Mouse (Mus musculus) intestine, embryonic 14.5 days (tissue): Measurements from ENCODE around the gene Ddias. TPM values are rescaled to one million over a fixed set of nuclear protein-coding genes. Genes with fewer than 3 reads are reported as not detected.
A peak's percentile ranks its signal among the peaks of the same experiment; 100 is the strongest.

Experiments used
- ATAC-seq: fragments of 200-750 bp; cut with Nextera tagmentation; replicated peaks from 2 replicates; pipeline ENCODE4 v1.8.0; 2017; ENCODE audit warnings: low read depth, moderate number of reproducible peaks, moderate TSS enrichment, moderate library complexity; ENCODE audit not compliant: low FRiP score, low TSS enrichment
- DNase-seq: peaks from one replicate; pipeline ENCODE4 v3.0.0-alpha.2; 2018; ENCODE audit warnings: low spot score
- H3K27ac ChIP-seq: fragments of 300-500 bp; sonication (generic); 2 replicates; pipeline ENCODE4 v1.5.1; 2014; ENCODE audit warnings: low read depth, mild to moderate bottlenecking, control low read depth
- H3K27me3 ChIP-seq: fragments of 300-500 bp; sonication (generic); replicated peaks from 2 replicates; pipeline ENCODE4 v1.6.1; 2014; ENCODE audit warnings: low read length, control low read depth; ENCODE audit not compliant: control insufficient read depth, insufficient read depth
- H3K36me3 ChIP-seq: fragments of 300-500 bp; sonication (generic); 2 replicates; pipeline ENCODE4 v1.6.1; 2014; ENCODE audit warnings: low read length, control low read depth; ENCODE audit not compliant: control insufficient read depth, insufficient read depth
- H3K4me1 ChIP-seq: fragments of 300-500 bp; sonication (generic); replicated peaks from 2 replicates; pipeline ENCODE4 v1.6.1; 2014; ENCODE audit warnings: low read length, control low read depth, mixed read lengths; ENCODE audit not compliant: control insufficient read depth, insufficient read depth
- H3K4me2 ChIP-seq: fragments of 300-500 bp; sonication (generic); 2 replicates; pipeline ENCODE4 v1.6.1; 2014; ENCODE audit warnings: low read length
- H3K4me3 ChIP-seq: fragments of 300-500 bp; sonication (generic); 2 replicates; pipeline ENCODE4 v1.5.1; 2014; ENCODE audit warnings: low read depth, low read length, control low read depth, mixed read lengths
- H3K9ac ChIP-seq: fragments of 300-500 bp; sonication (generic); 2 replicates; pipeline ENCODE4 v1.6.1; 2014; ENCODE audit warnings: mild to moderate bottlenecking, low read length
- H3K9me3 ChIP-seq: fragments of 300-500 bp; sonication (generic); 2 replicates; pipeline ENCODE4 v1.6.1; 2016; ENCODE audit warnings: low read length, control low read depth; ENCODE audit not compliant: control insufficient read depth
- WGBS: fragments of 180-500 bp; shearing (Covaris S2); extraction: QIAGEN DNeasy Blood & Tissue Kit; methylation state at CpG from one replicate; pipeline ENCODE4 v1.1.7; 2014; 5-methylcytosine and 5-hydroxymethylcytosine counted together
- polyA plus RNA-seq: library from polyadenylated mRNA; unstranded; fragments of >200 nt; fragmentation: Nextera tagmentation; extraction: Ambion mirVana; gene quantifications from 2 replicates; pipeline ENCODE4 v1.2.1, GENCODE M21; 2014

The Ddias gene
- polyA plus RNA-seq, 1 experiment from 2014 or later = 12.7 TPM

DNA sequence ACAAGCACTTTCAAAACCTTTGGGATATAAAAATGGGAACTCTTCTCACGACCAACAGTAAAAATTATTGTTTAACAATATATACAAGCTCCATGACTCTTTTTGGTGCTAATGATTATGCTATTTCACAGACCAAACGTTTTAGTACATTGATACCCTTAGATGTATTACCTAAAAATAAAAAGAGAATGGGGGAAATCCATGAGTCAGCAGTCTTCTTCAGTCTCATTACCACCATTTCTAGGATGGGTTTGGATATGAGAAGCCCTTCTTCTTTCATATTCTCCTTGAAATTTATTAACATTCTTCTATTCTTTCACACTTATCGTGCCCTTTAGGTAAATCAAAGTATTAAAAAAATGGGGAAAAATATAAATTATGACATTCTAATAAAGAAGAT is 37.6 kb downstream of the Ddias start:
- WGBS = 79% methylated on average over 3 of the region's 3 CpGs
- no peak for ATAC-seq
- peaks cover 15% of the 10 kb centered on the region for H3K36me3 ChIP-seq
- no peak overlapping the region for H3K9ac ChIP-seq
- no peak overlapping the region for H3K4me2 ChIP-seq
- H3K4me1 ChIP-seq = no peaks in the 10 kb centered on the region
- no peak overlapping the region for H3K4me3 ChIP-seq
- H3K9me3 ChIP-seq = no peaks in the 10 kb centered on the region
- no peak overlapping the region for H3K27ac ChIP-seq
- DNase-seq = no peak
- no peaks in the 10 kb centered on the region for H3K27me3 ChIP-seq

DNA sequence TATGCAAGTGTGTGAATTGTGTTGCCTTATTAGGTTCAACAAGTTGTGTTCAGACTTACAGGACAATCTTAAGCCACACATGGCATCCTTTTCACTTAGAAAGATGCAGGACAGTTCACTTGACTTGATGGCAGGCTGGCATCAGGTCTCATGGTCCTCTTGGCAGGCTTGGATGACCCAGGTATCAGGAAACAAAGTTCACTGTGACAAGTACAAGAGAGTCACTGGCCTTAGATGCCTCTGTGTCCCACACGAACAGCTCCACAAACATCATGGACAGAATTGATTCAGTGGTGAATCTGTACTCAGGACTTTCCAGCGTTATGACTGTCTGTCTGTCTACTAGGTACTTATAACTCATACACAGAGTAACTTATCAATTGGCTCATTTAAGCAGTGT is 39.7 kb downstream of the Ddias start:
- Histone ChIP-seq H3K4me2 (no peak overlapping the region), H3K4me3 (no peak overlapping the region), H3K9ac (no peak overlapping the region), H3K36me3 (peaks cover 15% of the 10 kb centered on the region), H3K27ac (no peak overlapping the region), H3K9me3 (no peaks in the 10 kb centered on the region), H3K27me3 (no peaks in the 10 kb centered on the region), H3K4me1 (no peaks in the 10 kb centered on the region)
- ATAC-seq (no peak), DNase-seq (no peak)
- 87% methylated on average over 2 of the region's 2 CpGs for WGBS

DNA sequence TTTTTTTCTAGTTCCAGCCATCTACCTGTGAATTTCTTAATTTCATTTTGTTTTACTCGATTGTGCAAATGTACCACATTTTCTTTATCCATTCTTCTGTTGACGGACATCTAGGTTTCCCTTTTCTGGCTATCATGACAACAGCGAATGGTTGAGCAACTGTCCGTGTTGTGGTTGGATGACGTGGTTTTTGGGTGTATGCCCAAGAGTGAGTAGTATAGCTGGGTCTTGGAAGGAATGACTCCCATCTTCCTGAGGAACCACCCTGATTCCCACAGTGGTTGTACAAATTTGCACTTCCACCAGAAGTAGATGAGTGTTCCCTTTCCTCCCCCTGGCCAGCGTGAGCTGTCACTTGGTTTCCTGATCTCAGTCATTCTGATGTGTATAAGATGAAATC is 41.7 kb downstream of the Ddias start:
- Histone ChIP-seq H3K9ac (no peak overlapping the region), H3K27me3 (no peaks in the 10 kb centered on the region), H3K36me3 (peaks cover 13% of the 10 kb centered on the region), H3K27ac (no peak overlapping the region), H3K4me1 (no peaks in the 10 kb centered on the region), H3K4me2 (no peak overlapping the region), H3K9me3 (no peaks in the 10 kb centered on the region), H3K4me3 (no peak overlapping the region)
- WGBS = 93% methylated on average over 6 of the region's 6 CpGs
- ATAC-seq (no peak), DNase-seq (no peak)

DNA sequence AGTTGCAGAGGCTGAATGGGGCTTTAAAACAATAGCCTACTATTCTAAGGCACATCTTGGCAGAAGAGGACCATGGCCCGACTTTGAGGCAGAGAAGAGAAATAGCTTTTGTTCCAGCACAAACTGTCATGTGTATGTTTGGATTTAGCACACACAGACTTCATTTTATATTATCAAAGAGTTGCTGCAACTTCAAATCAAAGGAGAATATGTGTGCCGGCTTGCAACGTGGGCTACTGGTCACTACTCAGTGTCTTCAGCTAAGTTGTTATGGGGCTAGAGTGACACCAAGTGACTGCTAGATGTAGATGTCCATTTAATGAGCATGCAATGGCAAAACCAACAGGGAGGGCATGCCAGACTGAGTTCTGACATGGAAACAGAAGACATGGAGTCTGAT is 46.1 kb downstream of the Ddias start:
- DNase-seq = no peak
- Histone ChIP-seq H3K9me3 (no peaks in the 10 kb centered on the region), H3K9ac (no peak overlapping the region), H3K36me3 (peaks cover 5% of the 10 kb centered on the region; the same call in 1 of the 2 replicates), H3K4me3 (no peak overlapping the region), H3K4me1 (no peaks in the 10 kb centered on the region; the same call in 1 of the 2 replicates), H3K27me3 (no peaks in the 10 kb centered on the region), H3K27ac (no peak overlapping the region), H3K4me2 (no peak overlapping the region)
- no peak for ATAC-seq
- WGBS = 55% methylated on average over 3 of the region's 3 CpGs

DNA sequence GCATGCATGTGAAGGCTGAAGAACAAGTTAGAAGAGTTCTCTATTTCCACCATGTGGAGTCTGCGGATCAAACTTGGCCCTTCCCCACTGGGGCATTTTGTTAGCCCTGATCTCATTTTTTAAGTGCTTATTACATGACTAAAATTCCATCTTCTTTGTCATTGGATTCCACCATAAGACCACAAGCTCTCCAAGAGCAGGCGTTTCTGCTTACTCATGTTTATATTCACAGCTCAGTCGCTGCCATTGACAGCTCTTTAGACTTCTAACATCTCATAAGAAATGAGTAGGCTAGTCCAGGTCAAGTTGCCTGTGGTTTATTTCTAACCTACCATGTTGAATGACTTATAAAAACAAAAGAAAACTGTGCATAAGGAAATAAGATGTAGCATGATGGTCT is 47.8 kb downstream of the Ddias start:
- Histone ChIP-seq H3K4me2 (no peak overlapping the region), H3K4me1 (peaks cover 16% of the 10 kb centered on the region), H3K9me3 (no peaks in the 10 kb centered on the region), H3K27ac (no peak overlapping the region), H3K9ac (no peak overlapping the region), H3K4me3 (no peak overlapping the region), H3K36me3 (no peaks in the 10 kb centered on the region), H3K27me3 (no peaks in the 10 kb centered on the region)
- ATAC-seq (no peak), DNase-seq (no peak)
- 77% methylated on average over 3 of the region's 3 CpGs for WGBS

DNA sequence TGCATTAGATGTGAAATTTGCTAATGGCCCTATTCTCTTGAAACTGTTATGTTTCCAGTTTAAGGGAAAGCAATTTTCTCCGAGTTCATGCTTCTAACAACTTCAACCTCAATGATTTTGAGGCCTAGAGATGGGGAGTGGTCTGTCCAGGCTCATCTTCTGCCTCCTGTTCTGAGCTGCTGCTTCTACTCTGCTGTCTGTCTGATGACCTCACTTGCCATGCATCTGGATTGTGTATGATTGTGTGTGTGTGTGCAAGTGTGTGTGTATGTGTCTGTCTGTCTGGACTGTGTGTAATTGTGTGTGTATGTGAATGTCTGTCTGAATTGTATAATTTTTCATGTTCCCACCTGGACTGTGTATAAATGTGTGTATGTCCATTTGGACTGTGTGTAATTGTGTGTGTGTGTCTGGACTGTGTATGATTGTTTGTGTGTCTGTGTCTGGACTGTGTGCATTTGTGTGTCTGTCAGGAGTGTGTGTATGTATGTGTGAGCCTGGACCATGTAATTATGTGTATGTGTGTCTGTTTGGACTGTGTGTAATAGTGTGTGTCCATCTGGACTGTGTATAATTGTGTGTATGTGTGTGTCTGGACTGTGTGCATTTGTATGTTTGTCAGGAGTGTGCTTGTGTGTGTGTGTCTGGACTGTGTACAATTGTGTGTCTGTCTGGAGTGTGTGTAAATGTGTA is 51.5 kb downstream of the Ddias start:
- Histone ChIP-seq H3K9ac (no peak overlapping the region), H3K36me3 (no peaks in the 10 kb centered on the region), H3K27me3 (no peaks in the 10 kb centered on the region), H3K27ac (peak overlapping the region; percentile 76), H3K9me3 (no peaks in the 10 kb centered on the region), H3K4me3 (no peak overlapping the region), H3K4me2 (peak overlapping the region; percentile 9), H3K4me1 (peaks cover 19% of the 10 kb centered on the region)
- DNase-seq (no peak), ATAC-seq (peak; percentile 65; the same call in 1 of the 2 replicates)
- WGBS = 21% methylated on average over 1 of the region's 1 CpGs

DNA sequence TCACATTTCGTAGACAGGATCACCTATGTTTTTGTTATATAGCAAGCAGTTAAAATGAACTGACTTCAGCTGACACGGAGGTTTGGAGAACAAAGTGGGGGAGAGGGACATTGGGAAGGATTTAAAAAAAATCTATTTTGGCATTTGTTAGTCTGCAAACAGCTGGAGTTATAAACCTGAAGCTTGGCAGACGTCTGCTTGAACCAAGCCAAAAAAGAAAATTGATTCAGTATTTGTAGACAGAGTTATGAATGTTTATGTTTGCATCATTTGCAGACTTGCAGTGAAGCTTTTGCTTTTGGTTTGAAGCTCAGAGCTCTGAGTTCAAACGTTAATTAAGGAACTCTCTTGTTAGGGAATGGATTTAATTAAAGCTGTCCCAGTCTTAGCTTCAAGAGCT is 52.2 kb downstream of the Ddias start:
- Histone ChIP-seq H3K4me1 (peaks cover 19% of the 10 kb centered on the region), H3K9me3 (no peaks in the 10 kb centered on the region), H3K4me3 (no peak overlapping the region), H3K27me3 (no peaks in the 10 kb centered on the region), H3K36me3 (no peaks in the 10 kb centered on the region), H3K27ac (peak overlapping the region; percentile 76), H3K4me2 (peak overlapping the region; percentile 9), H3K9ac (no peak overlapping the region)
- no peak for ATAC-seq
- WGBS = 27% methylated on average over 4 of the region's 4 CpGs
- no peak for DNase-seq

DNA sequence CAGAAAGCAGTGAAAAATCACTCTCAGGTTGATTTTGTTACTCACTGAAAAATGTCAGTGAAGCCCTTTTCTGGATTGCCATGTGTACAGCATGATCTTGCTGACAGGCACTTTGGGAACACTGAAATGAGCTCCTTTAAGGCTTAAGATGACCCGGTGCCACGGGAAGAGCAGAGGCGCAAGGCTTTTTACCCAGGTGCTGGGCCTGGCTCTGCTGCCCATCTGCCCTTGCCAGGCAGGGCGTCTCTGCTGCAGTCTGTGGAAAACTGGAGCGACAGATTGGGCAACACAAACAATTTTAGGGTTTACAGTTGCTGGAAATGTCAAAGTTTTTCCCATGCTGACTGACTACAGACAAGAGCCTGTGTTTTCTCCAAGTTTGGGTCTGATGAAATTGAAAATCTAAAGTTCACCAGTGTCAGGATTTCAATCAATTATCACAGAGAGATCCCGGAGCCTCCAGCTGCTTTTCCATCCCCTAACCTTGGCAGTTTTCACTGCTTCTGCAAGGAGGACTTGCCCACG is 53.0 kb downstream of the Ddias start:
- Histone ChIP-seq H3K27me3 (no peaks in the 10 kb centered on the region), H3K4me1 (peaks cover 19% of the 10 kb centered on the region), H3K9me3 (no peaks in the 10 kb centered on the region), H3K9ac (no peak overlapping the region), H3K36me3 (no peaks in the 10 kb centered on the region), H3K27ac (peak overlapping the region; percentile 76), H3K4me3 (no peak overlapping the region), H3K4me2 (no peak overlapping the region)
- WGBS = 62% methylated on average over 7 of the region's 7 CpGs
- ATAC-seq = no peak
- no peak for DNase-seq

DNA sequence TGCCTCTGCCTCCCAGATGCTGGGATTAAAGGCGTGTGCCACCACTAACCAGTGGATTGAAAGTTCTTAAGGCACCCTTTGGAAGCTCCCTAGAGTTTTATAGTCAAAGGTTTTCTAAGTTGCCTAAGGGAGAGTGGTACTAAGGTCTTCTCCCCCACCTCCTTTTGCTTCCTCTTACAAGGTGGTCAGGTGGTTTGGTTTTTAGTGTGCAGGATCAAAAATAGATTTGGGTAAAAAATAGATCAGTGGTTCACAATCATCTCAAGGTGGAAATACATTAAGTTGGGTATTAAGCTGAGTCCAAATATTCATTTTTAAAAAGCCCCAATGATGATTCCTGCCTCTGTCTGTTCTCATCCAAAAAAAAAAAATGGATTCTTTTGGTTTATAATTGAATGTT is 53.6 kb downstream of the Ddias start:
- Histone ChIP-seq H3K27ac (no peak overlapping the region), H3K9ac (no peak overlapping the region), H3K4me3 (no peak overlapping the region), H3K27me3 (no peaks in the 10 kb centered on the region), H3K36me3 (no peaks in the 10 kb centered on the region), H3K9me3 (no peaks in the 10 kb centered on the region), H3K4me1 (peaks cover 19% of the 10 kb centered on the region), H3K4me2 (no peak overlapping the region)
- 88% methylated on average over 1 of the region's 1 CpGs for WGBS
- DNase-seq = no peak
- ATAC-seq = no peak
